Mouse (Mus musculus): Measurements from ENCODE around the gene Klrb1b.
"Not testable (repeated sequence)": the region's sequence is repeated elsewhere in the genome, so short reads cannot be mapped to it uniquely, and the experiment has no call there.

The Klrb1b gene

GRCm38 (mm10) chr6:128798772-128799143 is 27.4 kb downstream of the Klrb1b start:
- DNase-seq = peak; percentile 75

- DNase-seq = peak; percentile 27
Observed at GRCm38 (mm10) chr6:128797936-128798771, 28.0 kb downstream of the Klrb1b start.

- DNase-seq = peak; percentile 11
Observed at GRCm38 (mm10) chr6:128797185-128797905, 28.8 kb downstream of the Klrb1b start.

- DNase-seq = no peak
Observed at GRCm38 (mm10) chr6:128796321-128796955, 29.7 kb downstream of the Klrb1b start.

GRCm38 (mm10) chr6:128793734-128794133 is 32.4 kb downstream of the Klrb1b start:
- DNase-seq = no peak

- DNase-seq = not testable (repeated sequence)
Observed at GRCm38 (mm10) chr6:128790491-128790994, 35.6 kb downstream of the Klrb1b start.

- no peak for DNase-seq
Observed at GRCm38 (mm10) chr6:128789115-128789514, 37.0 kb downstream of the Klrb1b start, which contains the start of gene Klrb1c. TSS of gene Klrb1c (minus strand) at chr6:128789215.

GRCm38 (mm10) chr6:128788517-128788916 is 37.6 kb downstream of the Klrb1b start:
- no peak for DNase-seq

- not testable (repeated sequence) for DNase-seq
Observed at GRCm38 (mm10) chr6:128786396-128786795, 39.7 kb downstream of the Klrb1b start.

GRCm38 (mm10) chr6:128769481-128770253 is 56.5 kb downstream of the Klrb1b start:
- DNase-seq = no peak

GRCm38 (mm10) chr6:128768047-128768446 is 58.1 kb downstream of the Klrb1b start:
- no peak for DNase-seq

- peak; percentile 32 for DNase-seq
Observed at GRCm38 (mm10) chr6:128766486-128767254, 59.5 kb downstream of the Klrb1b start.

- DNase-seq = peak; percentile 4
Observed at GRCm38 (mm10) chr6:128765211-128765610, 60.9 kb downstream of the Klrb1b start.

- DNase-seq = no peak
Observed at GRCm38 (mm10) chr6:128764598-128764997, 61.5 kb downstream of the Klrb1b start.

- DNase-seq = peak; percentile 97
Observed at GRCm38 (mm10) chr6:128763736-128764523, 62.2 kb downstream of the Klrb1b start.
